Mouse (Mus musculus): ENCODE data around the gene Art3. TPM values are rescaled to one million over a fixed set of nuclear protein-coding genes. Genes with fewer than 3 reads are reported as not detected.

Art3 gene
- polyA plus RNA-seq, 1 experiment from 2014 or later = 4.5 TPM

- Histone ChIP-seq H3K36me3 (no peaks in the 10 kb centered on the region), H3K27ac (no peak overlapping the region), H3K9ac (replicated peaks) (no peak overlapping the region), H3K4me3 (replicated peaks) (no peak overlapping the region), H3K4me2 (no peak overlapping the region), H3K27me3 (no peaks in the 10 kb centered on the region), H3K4me1 (replicated peaks) (peaks cover 15% of the 10 kb centered on the region; the same call in 1 of the 2 replicates), H3K9me3 (no peaks in the 10 kb centered on the region)
- ATAC-seq (ENCODE audit: insufficient number of reproducible peaks, insufficient read depth, low FRiP score, low TSS enrichment, low read depth) = no peak
- 67% methylated on average over 9 of the region's 9 CpGs for WGBS
Observed at GRCm38 (mm10) chr5:92382349-92382679, 50.7 kb downstream of the Art3 start.

GRCm38 (mm10) chr5:92383747-92384146 lies 52.1 kb downstream of the Art3 start:
- Histone ChIP-seq H3K4me2 (no peak overlapping the region), H3K27ac (no peak overlapping the region), H3K9me3 (no peaks in the 10 kb centered on the region), H3K4me1 (replicated peaks) (peaks cover 4% of the 10 kb centered on the region), H3K4me3 (replicated peaks) (no peak overlapping the region), H3K36me3 (no peaks in the 10 kb centered on the region), H3K27me3 (peaks cover 3% of the 10 kb centered on the region; the same call in 1 of the 2 replicates), H3K9ac (replicated peaks) (no peak overlapping the region)
- WGBS = 62% methylated on average over 7 of the region's 7 CpGs
- ATAC-seq (ENCODE audit: insufficient number of reproducible peaks, insufficient read depth, low FRiP score, low TSS enrichment, low read depth) = no peak

DNA sequence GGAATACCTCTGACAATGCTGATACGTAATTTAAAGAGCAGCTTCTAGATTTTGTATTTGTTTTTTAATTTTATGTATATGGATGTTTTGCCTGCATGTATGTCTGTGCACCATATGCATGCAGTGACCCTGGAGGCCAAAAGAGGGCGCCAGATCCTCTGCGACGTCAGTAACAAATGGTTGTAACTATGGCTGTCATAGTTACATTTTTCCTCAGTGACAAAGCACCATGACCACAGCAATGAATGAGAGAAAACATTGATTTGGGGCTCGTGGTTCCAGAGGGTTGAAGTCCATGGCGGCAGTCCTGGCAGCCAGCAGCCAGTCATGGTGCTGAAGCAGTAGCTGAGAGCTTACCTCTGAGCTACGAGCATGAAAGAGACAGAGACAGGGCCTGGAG lies 53.2 kb downstream of the Art3 start:
- no peaks in the 10 kb centered on the region for H3K9me3 ChIP-seq
- 51% methylated on average over 7 of the region's 7 CpGs for WGBS
- no peaks in the 10 kb centered on the region for H3K36me3 ChIP-seq
- H3K4me2 ChIP-seq = no peak overlapping the region
- H3K27me3 ChIP-seq = peaks cover 3% of the 10 kb centered on the region; the same call in 1 of the 2 replicates
- no peak overlapping the region for H3K27ac ChIP-seq
- no peak for ATAC-seq (ENCODE audit: insufficient number of reproducible peaks, insufficient read depth, low FRiP score, low TSS enrichment, low read depth)
- H3K4me3 ChIP-seq (replicated peaks) = no peak overlapping the region
- no peak overlapping the region for H3K9ac ChIP-seq (replicated peaks)
- H3K4me1 ChIP-seq (replicated peaks) = peaks cover 10% of the 10 kb centered on the region

GRCm38 (mm10) chr5:92386102-92386501 lies 54.5 kb downstream of the Art3 start:
- Histone ChIP-seq H3K4me2 (no peak overlapping the region), H3K36me3 (no peaks in the 10 kb centered on the region), H3K27me3 (peaks cover 11% of the 10 kb centered on the region), H3K9ac (replicated peaks) (no peak overlapping the region), H3K27ac (no peak overlapping the region), H3K4me3 (replicated peaks) (no peak overlapping the region), H3K9me3 (no peaks in the 10 kb centered on the region), H3K4me1 (replicated peaks) (peaks cover 10% of the 10 kb centered on the region)
- no peak for ATAC-seq (ENCODE audit: insufficient number of reproducible peaks, insufficient read depth, low FRiP score, low TSS enrichment, low read depth)
- 83% methylated on average over 5 of the region's 5 CpGs for WGBS

DNA sequence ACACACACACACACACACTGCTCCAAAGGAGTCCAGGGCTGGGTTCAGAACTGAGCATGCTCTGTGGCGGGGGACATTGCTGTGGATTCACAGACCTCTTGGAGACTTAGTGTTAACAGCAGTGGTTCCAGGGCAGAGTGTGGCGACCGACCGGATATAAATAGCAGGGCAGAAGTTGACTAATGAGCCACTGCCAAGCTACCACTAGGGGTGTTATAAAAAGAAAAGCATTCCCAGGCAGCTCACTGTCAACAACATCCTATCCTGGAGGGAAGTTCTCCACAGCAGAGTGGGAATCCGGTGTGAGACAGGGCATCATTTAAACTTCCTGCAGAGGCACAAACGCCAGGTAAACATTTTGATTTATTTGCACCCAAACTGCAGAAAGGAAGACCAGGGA lies 55.0 kb downstream of the Art3 start:
- H3K9me3 ChIP-seq = no peaks in the 10 kb centered on the region
- ATAC-seq (ENCODE audit: insufficient number of reproducible peaks, insufficient read depth, low FRiP score, low TSS enrichment, low read depth) = no peak
- H3K27ac ChIP-seq = no peak overlapping the region
- H3K36me3 ChIP-seq = no peaks in the 10 kb centered on the region
- H3K9ac ChIP-seq (replicated peaks) = no peak overlapping the region
- 17% methylated on average over 6 of the region's 6 CpGs for WGBS
- peaks cover 10% of the 10 kb centered on the region for H3K4me1 ChIP-seq (replicated peaks)
- H3K4me2 ChIP-seq = no peak overlapping the region
- peaks cover 17% of the 10 kb centered on the region for H3K27me3 ChIP-seq
- H3K4me3 ChIP-seq (replicated peaks) = no peak overlapping the region

DNA sequence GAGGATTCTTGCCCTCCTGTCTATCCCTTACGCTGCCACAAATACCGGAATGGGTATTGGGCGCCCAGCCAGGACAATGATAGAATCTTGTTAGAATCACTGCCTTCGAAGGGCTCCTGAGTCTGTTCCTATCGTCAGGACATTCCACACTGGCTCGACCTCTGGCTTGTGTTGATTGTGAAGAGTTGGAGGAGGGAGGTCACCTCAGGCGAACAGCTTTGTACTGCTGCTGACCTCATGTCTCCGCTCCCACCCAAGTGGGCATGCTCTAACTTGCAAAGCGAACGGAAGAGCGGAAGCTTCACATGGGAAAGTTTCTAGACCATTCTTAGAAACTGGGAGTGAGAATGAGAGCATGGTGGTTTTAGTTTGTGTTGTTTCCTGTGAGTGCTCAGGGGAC lies 55.8 kb downstream of the Art3 start:
- H3K27ac ChIP-seq = no peak overlapping the region
- no peak overlapping the region for H3K4me2 ChIP-seq
- WGBS = 72% methylated on average over 11 of the region's 11 CpGs
- peaks cover 10% of the 10 kb centered on the region for H3K4me1 ChIP-seq (replicated peaks)
- H3K4me3 ChIP-seq (replicated peaks) = no peak overlapping the region
- no peaks in the 10 kb centered on the region for H3K36me3 ChIP-seq
- H3K9me3 ChIP-seq = no peaks in the 10 kb centered on the region
- no peak overlapping the region for H3K9ac ChIP-seq (replicated peaks)
- no peak for ATAC-seq (ENCODE audit: insufficient number of reproducible peaks, insufficient read depth, low FRiP score, low TSS enrichment, low read depth)
- peaks cover 25% of the 10 kb centered on the region for H3K27me3 ChIP-seq

DNA sequence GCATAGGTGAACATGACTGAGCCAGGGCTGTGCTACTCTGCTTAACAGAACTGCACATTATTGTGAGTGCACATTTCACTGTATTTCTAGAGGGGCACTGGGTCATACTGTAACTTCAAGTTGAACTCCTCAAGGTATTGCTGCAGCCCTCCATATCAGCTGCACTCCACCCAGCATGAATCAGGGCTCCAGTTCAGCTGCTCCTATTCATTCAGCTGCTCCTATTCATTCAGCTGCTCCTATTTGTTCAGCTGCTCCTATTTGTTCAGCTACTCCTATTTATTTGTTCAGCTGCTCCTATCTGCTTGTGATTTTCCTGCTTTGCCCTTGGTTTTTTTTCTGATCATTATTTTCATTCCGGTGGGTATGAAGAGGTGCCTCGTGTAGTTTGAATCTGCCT lies 58.4 kb downstream of the Art3 start:
- H3K4me2 ChIP-seq = no peak overlapping the region
- no peak overlapping the region for H3K27ac ChIP-seq
- no peaks in the 10 kb centered on the region for H3K36me3 ChIP-seq
- no peak overlapping the region for H3K9ac ChIP-seq (replicated peaks)
- H3K4me3 ChIP-seq (replicated peaks) = no peak overlapping the region
- no peak for ATAC-seq (ENCODE audit: insufficient number of reproducible peaks, insufficient read depth, low FRiP score, low TSS enrichment, low read depth)
- H3K9me3 ChIP-seq = no peaks in the 10 kb centered on the region
- peaks cover 10% of the 10 kb centered on the region for H3K4me1 ChIP-seq (replicated peaks)
- WGBS = 91% methylated on average over 2 of the region's 2 CpGs
- H3K27me3 ChIP-seq = peaks cover 42% of the 10 kb centered on the region

GRCm38 (mm10) chr5:92390615-92391014 lies 59.0 kb downstream of the Art3 start:
- Histone ChIP-seq H3K4me2 (no peak overlapping the region), H3K4me1 (replicated peaks) (peaks cover 10% of the 10 kb centered on the region), H3K4me3 (replicated peaks) (no peak overlapping the region), H3K9me3 (no peaks in the 10 kb centered on the region), H3K9ac (replicated peaks) (no peak overlapping the region), H3K27ac (no peak overlapping the region), H3K27me3 (peaks cover 42% of the 10 kb centered on the region), H3K36me3 (no peaks in the 10 kb centered on the region)
- ATAC-seq (ENCODE audit: insufficient number of reproducible peaks, insufficient read depth, low FRiP score, low TSS enrichment, low read depth) = no peak
- WGBS = 82% methylated on average over 8 of the region's 8 CpGs

DNA sequence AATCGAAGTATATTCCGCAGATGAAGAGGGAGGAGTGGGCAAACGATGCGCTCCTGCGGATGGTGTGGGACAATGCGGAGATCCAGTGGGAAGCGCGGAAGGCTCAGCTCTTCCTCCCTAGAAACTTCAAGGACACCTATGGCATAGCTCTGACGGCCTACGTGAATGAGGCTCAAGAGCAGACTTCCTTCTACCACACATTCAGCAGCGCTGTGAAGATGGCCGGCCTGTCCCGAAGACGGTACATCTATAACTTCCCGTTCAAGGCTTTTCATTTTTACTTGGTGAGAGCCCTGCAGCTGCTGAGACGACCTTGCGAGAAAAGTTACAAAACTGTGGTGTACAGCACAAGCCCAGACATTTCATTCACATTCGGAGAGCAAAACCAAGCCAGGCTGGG lies 60.9 kb downstream of the Art3 start:
- Histone ChIP-seq H3K36me3 (no peaks in the 10 kb centered on the region), H3K4me1 (replicated peaks) (peaks cover 10% of the 10 kb centered on the region), H3K27ac (no peak overlapping the region), H3K9me3 (no peaks in the 10 kb centered on the region), H3K27me3 (peaks cover 41% of the 10 kb centered on the region), H3K4me2 (peak overlapping the region; percentile 42), H3K9ac (replicated peaks) (no peak overlapping the region), H3K4me3 (replicated peaks) (peak overlapping the region; percentile 2)
- no peak for ATAC-seq (ENCODE audit: insufficient number of reproducible peaks, insufficient read depth, low FRiP score, low TSS enrichment, low read depth)
- WGBS = 41% methylated on average over 18 of the region's 18 CpGs

DNA sequence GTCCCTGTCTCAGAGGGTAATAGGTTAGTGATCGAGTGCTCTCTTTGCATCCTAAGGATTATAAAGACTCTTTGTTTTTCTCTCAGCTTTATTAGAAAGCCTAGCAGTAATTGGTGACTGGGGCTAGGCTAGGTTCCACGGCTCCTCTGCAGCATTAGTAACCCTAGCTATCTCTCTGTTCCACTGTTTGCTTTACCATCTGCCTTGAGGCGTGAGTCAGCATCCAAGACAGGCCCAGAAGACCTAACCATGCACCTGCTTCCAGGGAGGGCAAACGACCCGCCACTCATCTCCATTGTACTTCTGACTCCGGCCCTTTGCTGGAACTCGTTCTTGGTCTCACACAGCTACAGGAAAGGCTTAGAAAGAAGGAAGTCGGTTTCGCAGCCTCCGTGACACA lies 62.2 kb downstream of the Art3 start:
- Histone ChIP-seq H3K4me3 (replicated peaks) (no peak overlapping the region), H3K4me2 (no peak overlapping the region), H3K27me3 (peaks cover 39% of the 10 kb centered on the region), H3K9ac (replicated peaks) (no peak overlapping the region), H3K9me3 (no peaks in the 10 kb centered on the region), H3K36me3 (no peaks in the 10 kb centered on the region), H3K4me1 (replicated peaks) (peaks cover 7% of the 10 kb centered on the region), H3K27ac (no peak overlapping the region)
- WGBS = 73% methylated on average over 10 of the region's 10 CpGs
- ATAC-seq (ENCODE audit: insufficient number of reproducible peaks, insufficient read depth, low FRiP score, low TSS enrichment, low read depth) = no peak

GRCm38 (mm10) chr5:92395764-92396163 lies 64.1 kb downstream of the Art3 start:
- Histone ChIP-seq H3K9me3 (no peaks in the 10 kb centered on the region), H3K4me3 (replicated peaks) (no peak overlapping the region), H3K9ac (replicated peaks) (no peak overlapping the region), H3K27ac (no peak overlapping the region), H3K4me1 (replicated peaks) (no peaks in the 10 kb centered on the region), H3K27me3 (peaks cover 34% of the 10 kb centered on the region), H3K36me3 (no peaks in the 10 kb centered on the region), H3K4me2 (no peak overlapping the region)
- ATAC-seq (ENCODE audit: insufficient number of reproducible peaks, insufficient read depth, low FRiP score, low TSS enrichment, low read depth) = no peak
- 81% methylated on average over 3 of the region's 3 CpGs for whole genome bisulfite sequencing

- 86% methylated on average over 6 of the region's 6 CpGs for WGBS
- H3K9me3 ChIP-seq = no peaks in the 10 kb centered on the region
- 0 out of 2 replicates have a peak, but pooled peaks have one; percentile 12 for ATAC-seq (ENCODE audit: insufficient number of reproducible peaks, insufficient read depth, low FRiP score, low TSS enrichment, low read depth)
- peaks cover 26% of the 10 kb centered on the region for H3K27me3 ChIP-seq
- H3K27ac ChIP-seq = no peak overlapping the region
- H3K36me3 ChIP-seq = no peaks in the 10 kb centered on the region
- H3K4me3 ChIP-seq (replicated peaks) = no peak overlapping the region
- no peak overlapping the region for H3K4me2 ChIP-seq
- no peaks in the 10 kb centered on the region for H3K4me1 ChIP-seq (replicated peaks)
- no peak overlapping the region for H3K9ac ChIP-seq (replicated peaks)
Observed at GRCm38 (mm10) chr5:92396476-92396875, 64.8 kb downstream of the Art3 start.

Measured in limb, embryonic 12.5 days (tissue).